Mouse (Mus musculus): ENCODE measurements at regions not wholly inside any gene's neighbourhood (a gene's known extent, or its start where the extent isn't known, plus 50 kb on each side); places are given as distances from the start of the nearest gene placed in this dataset.

DNA sequence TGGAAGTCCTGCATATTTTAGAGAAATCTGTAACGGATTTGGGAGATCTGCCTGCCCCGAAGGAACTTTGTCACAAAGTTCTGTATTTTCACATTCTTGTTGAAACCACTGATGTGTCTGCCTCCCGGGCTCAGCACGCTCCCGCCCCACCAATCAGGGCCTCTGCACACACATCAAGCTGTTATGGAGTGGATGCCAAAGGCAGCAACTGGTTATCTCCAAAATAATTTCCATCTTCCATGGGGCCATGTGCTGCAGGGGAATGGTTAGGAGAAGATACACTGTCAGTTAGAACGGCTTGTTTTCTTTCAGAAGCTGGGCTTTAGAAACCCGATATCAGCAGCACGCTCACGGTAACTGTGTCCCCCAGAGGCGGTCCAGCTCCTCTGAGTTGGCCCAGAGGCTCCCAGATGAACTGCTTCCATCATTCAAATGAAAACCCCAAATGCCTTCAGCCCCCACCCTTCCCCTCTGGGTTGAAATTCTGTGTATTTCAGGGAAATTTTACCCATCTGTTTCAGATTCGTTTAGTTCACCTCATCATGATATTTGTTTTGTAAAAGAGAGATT lies 240.0 kb downstream of the Cdc5l start:
- H3K4me3 ChIP-seq (replicated peaks) = no peak overlapping the region
- peaks cover 18% of the 10 kb centered on the region for H3K27me3 ChIP-seq (replicated peaks)
- H3K36me3 ChIP-seq (replicated peaks; ENCODE audit: low read length) = no peaks in the 10 kb centered on the region
- no peak for TF ChIP-seq GATA1 (IDR thresholded peaks at IDR 0.05; ENCODE audit: borderline replicate concordance, low read length)
- no peak for TF ChIP-seq FLI1 (IDR thresholded peaks at IDR 0.05; ENCODE audit: low read length)
- no peaks in the 10 kb centered on the region for H3K4me1 ChIP-seq
- peaks cover 20% of the 10 kb centered on the region for H3K9me3 ChIP-seq

DNA sequence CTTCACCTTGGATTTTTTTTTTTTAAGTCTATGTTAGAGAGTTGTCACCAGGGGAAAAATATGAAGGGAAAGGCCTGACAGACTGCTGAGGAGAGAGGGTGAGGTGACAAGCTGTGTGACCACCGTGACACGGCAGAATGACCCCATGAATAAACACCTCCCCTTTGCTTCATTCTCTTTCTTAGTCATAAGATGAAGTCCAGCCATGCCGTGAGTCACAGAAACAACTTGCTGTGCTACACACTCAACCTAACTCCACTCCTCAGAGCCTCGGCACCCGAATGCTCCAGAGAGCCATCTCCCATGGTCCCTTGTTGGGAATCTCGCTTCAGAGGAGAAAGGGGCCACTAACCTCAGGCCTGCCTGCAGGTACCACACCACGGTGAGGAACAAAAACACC lies 246.1 kb downstream of the Cdc5l start:
- Histone ChIP-seq H3K27me3 (replicated peaks) (peaks cover 10% of the 10 kb centered on the region), H3K36me3 (replicated peaks; ENCODE audit: low read length) (no peaks in the 10 kb centered on the region), H3K4me1 (no peaks in the 10 kb centered on the region), H3K9me3 (0 out of 2 replicates have a peak, but pooled peaks cover 5% of the 10 kb centered on the region), H3K4me3 (replicated peaks) (no peak overlapping the region)
- no peak for TF ChIP-seq GATA1 (IDR thresholded peaks at IDR 0.05; ENCODE audit: borderline replicate concordance, low read length)
- no peak for TF ChIP-seq FLI1 (IDR thresholded peaks at IDR 0.05; ENCODE audit: low read length)

DNA sequence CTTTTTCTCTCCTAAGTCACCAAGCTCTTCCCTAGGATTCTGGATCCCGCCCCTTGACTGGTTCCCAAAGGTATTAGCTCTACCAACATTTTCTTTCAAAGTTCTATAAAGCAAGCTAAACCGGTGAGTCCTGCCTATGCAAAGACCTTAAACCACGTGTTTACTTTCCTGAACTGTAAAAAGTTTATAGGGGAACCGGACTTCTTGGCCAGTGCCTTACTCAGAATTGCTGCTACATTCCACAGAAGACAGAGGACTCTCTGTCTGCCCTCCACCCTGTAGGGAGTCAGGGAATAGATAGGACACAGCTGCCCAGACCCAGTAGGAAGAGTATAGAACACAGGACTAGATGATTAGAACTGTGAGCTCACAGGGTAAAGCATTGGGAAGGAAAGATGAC lies 257.2 kb downstream of the Cdc5l start:
- Histone ChIP-seq H3K36me3 (replicated peaks; ENCODE audit: low read length) (no peaks in the 10 kb centered on the region), H3K4me3 (replicated peaks) (no peak overlapping the region), H3K4me1 (no peaks in the 10 kb centered on the region), H3K27me3 (replicated peaks) (peaks cover 4% of the 10 kb centered on the region), H3K9me3 (peaks cover 29% of the 10 kb centered on the region)
- TF ChIP-seq GATA1 (IDR thresholded peaks at IDR 0.05; ENCODE audit: borderline replicate concordance, low read length) (no peak), FLI1 (IDR thresholded peaks at IDR 0.05; ENCODE audit: low read length) (no peak)

DNA sequence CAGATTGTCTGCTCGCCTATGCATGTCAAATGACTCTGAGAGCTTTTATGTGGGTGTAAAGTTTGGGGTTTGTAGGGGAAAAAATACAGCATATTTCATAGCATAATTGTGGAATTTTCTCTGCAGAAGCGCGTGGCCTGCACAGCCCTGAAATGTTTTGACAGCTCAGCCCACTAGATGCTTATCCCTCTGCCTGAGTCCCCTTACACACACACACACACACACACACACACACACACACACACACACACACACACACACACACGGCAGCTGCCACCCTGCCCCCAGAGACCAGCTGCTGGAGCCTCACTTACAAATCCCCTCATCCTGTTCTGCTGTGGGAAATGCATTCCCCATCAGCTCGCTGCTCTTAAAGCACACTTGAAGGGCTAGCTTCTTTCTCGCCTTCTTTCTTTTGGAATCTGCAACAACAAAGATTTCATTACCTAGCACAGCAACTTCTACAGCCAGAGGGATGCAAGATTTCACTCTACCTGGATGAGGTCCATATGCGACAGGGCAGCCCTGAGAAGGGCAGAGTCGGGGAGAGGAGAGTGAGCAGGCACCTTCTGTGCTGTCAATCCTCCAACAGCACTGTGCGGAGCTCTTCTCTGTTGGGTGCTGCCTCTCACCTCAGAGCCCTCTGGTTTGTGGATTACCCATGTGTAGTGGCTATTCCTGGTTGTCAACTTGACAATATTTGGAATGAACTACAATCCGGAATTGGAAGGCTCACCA lies 264.1 kb downstream of the Cdc5l start:
- H3K27me3 ChIP-seq (replicated peaks) = peaks cover 13% of the 10 kb centered on the region
- no peaks in the 10 kb centered on the region for H3K36me3 ChIP-seq (replicated peaks; ENCODE audit: low read length)
- H3K4me3 ChIP-seq (replicated peaks) = no peak overlapping the region
- TF ChIP-seq GATA1 (IDR thresholded peaks at IDR 0.05; ENCODE audit: borderline replicate concordance, low read length) (no peak), FLI1 (IDR thresholded peaks at IDR 0.05; ENCODE audit: low read length) (no peak)
- H3K4me1 ChIP-seq = no peaks in the 10 kb centered on the region
- H3K9me3 ChIP-seq = peaks cover 9% of the 10 kb centered on the region

All from megakaryocyte, embryonic 14.5 days (primary cell).